Mouse (Mus musculus): ENCODE data around the gene Fancd2os. TPM values are rescaled to one million over a fixed set of nuclear protein-coding genes. Genes with fewer than 3 reads are reported as not detected.

The Fancd2os gene
- total RNA-seq, 2 experiments from 2014 or later: not detected

DNA sequence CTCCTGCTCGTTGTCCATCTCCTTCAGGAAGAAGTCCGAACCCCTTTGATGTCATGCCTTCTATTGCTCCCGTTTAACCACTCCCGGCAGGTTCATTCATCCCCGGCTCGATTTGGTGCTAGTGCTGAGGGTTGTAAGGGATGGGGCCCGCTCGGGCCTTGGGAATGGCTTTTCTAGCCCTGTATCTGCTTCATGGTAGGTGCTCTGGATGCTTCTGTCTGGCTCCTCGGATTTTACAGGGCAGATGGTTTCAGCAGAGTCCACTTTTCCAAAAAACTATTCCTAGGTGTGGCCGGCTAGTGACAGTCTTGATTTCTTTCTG, 4.7 kb upstream of the Fancd2os start:
- no peak for DNase-seq

GRCm38 (mm10) chr6:113604432-113605223, 4.1 kb upstream of the Fancd2os start, which contains the start of gene Brk1:
TSS of gene Brk1 (plus strand) at chr6:113604772.
- DNase-seq: peak; percentile 90

GRCm38 (mm10) chr6:113603993-113604392, 3.5 kb upstream of the Fancd2os start:
- DNase-seq: no peak

DNA sequence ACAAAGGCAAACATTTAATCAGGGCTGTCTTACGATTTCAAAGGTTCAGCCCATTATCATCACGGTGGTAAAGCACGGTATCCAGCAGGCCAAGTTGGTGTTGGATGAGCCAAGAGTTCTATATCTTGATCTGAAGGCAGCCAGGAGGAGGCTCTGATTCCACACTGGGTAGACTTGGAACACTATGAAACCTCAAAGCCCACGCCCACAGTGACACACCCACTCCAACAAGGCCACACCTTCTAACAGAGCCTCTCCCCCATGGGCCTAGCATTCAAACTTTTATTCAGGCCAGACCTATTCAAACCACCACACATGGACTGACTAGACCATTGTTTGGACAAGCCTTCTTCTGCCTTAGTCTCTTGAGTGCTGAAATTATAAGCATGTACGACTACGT, 2.3 kb upstream of the Fancd2os start:
- no peak for DNase-seq

GRCm38 (mm10) chr6:113599833-113600232, 682 bp downstream of the Fancd2os start:
- peak; percentile 82 for DNase-seq

- DNase-seq: no peak
These were observed 2.6 kb downstream of the Fancd2os start for GRCm38 (mm10) chr6:113597945-113598344.

DNA sequence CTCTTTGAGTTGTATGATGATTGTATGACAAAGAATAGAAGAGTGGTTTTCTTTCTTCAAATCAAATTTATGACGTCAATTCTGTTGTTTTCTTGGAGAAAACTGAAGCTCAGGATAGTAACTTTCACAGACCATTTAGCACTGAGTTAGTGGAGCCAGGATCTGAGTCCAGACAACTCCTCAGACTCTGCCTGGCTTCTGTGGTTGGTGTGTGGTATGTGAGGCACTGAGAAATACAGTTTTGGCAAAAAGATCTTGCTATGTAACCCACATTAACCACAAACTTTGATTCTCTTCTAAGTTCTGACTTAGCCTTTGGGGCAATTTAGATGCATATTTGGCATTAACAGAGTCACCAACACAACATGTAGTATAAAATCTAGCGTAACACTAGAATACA, 7.9 kb downstream of the Fancd2os start:
- DNase-seq: no peak

GRCm38 (mm10) chr6:113586466-113587183, 13.9 kb downstream of the Fancd2os start:
- DNase-seq: peak; percentile 80

GRCm38 (mm10) chr6:113585065-113585464, 15.4 kb downstream of the Fancd2os start:
- DNase-seq: no peak

DNA sequence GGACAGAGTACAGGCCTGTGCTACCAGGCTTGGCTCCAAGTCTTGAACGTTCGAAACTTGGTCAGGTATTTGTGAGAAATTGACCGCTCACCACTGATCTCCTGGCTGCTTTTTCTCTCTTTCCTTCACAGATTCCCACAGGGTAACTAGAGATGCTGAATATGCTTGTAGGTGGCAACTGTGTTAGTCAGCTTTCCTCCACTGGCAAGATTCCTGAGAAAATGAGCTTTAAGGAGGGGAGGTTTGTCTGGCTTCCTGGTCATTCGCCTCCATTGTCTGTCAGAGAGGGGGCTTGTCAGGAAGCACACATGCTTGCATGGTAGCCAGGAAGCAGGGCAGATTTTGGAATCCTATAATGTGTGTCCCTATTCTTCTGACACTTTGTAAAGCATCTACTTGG, 17.5 kb downstream of the Fancd2os start:
- no peak for DNase-seq

GRCm38 (mm10) chr6:113579306-113579705, 21.2 kb downstream of the Fancd2os start:
- no peak for DNase-seq

DNA sequence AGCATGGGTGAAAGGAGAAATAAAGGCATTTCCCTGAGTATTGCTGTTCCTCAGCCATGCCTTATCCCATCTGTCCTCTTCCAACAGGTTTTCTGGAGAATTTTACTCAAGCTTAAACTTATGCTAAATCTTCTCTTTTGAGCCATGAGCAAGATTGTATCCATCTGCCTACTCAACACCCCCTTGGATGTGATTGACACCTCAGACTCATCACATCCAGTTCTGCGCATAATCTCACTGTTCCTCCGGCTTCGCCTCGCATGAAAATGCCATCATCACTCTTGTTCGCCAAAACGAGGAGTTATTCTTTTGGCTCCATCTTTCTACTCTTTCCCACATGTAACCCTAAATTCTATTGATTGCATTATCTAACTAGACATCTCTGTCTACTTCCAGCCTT, 24.5 kb downstream of the Fancd2os start:
- DNase-seq: no peak

GRCm38 (mm10) chr6:113564557-113564956, 36.0 kb downstream of the Fancd2os start:
- no peak for DNase-seq

DNA sequence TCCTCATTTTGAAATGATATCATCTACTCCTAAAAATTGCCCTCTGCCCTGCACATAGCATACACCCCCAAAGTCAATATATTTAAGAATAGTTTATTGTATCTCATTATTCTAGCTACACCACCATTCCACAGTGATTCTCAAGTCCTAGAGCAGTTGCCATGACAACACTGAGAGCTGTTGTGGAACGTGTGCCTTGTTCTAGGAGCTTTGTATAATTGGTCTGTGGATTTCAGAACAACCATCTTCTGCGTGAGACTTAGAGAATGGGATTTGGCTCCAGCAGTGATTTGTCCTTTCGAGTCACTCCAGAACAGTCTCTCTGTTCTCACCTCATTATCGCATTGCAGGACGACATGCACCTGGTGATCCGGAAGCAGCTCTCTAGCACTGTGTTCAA, 40.8 kb downstream of the Fancd2os start:
- no peak for DNase-seq

Other genes starting within 250 kb of the Fancd2os start
- gene Tada3, start 222.8 kb downstream of the Fancd2os start, total RNA-seq (2021): 10 to 100 TPM; 30.5 to 37.1 TPM
- 100 to 1,000 TPM; 181 to 183 TPM for gene Arpc4, start 222.6 kb downstream of the Fancd2os start, total RNA-seq (2021)
- gene Ttll3, start 211.5 kb downstream of the Fancd2os start, total RNA-seq (2021): 1 to 10 TPM; 1.8 to 4.3 TPM
- 10 to 100 TPM; 16.4 to 24.4 TPM for gene Rpusd3, start 181.4 kb downstream of the Fancd2os start, total RNA-seq (2021)
- 100 to 1,000 TPM; 397 to 418 TPM for gene Cidec, start 165.0 kb downstream of the Fancd2os start, total RNA-seq (2021)
- gene Jagn1, start 158.1 kb downstream of the Fancd2os start, total RNA-seq (2021): 10 to 100 TPM; 47.6 to 48.4 TPM
- 1 to 10 TPM; 1.1 to 1.5 TPM for gene Il17re, start 142.2 kb downstream of the Fancd2os start, total RNA-seq (2021)
- 10 to 100 TPM; 22.6 to 25.0 TPM for gene Il17rc, start 129.3 kb downstream of the Fancd2os start, total RNA-seq (2021)
- gene Creld1, start 117.4 kb downstream of the Fancd2os start, total RNA-seq (2021): 10 to 100 TPM; 35.8 to 43.1 TPM
- gene Prrt3, start 98.8 kb downstream of the Fancd2os start, total RNA-seq (2021): under 1 TPM; 0.30 to 0.55 TPM
- 10 to 100 TPM; 76.9 to 81.2 TPM for gene Emc3, start 69.1 kb downstream of the Fancd2os start, total RNA-seq (2021)
- 1 to 10 TPM; 5.0 to 7.0 TPM for gene Fancd2, start 69.0 kb downstream of the Fancd2os start, total RNA-seq (2021)
- 100 to 1,000 TPM; 139 to 159 TPM for gene Brk1, start 4.1 kb upstream of the Fancd2os start, total RNA-seq (2021)
- 10 to 100 TPM; 24.7 to 26.3 TPM for gene Vhl, start 23.2 kb upstream of the Fancd2os start, total RNA-seq (2021)
- 10 to 100 TPM; 15.8 to 23.3 TPM for gene Irak2, start 37.8 kb upstream of the Fancd2os start, total RNA-seq (2021)
- 10 to 100 TPM; 53.5 to 58.7 TPM for gene Tatdn2, start 96.3 kb upstream of the Fancd2os start, total RNA-seq (2021)
- gene Ghrl, start 119.2 kb upstream of the Fancd2os start, total RNA-seq (2021): not detected
- 100 to 1,000 TPM; 103 to 113 TPM for gene Sec13, start 140.0 kb upstream of the Fancd2os start, total RNA-seq (2021)

Data from adrenal gland, postnatal 10 days (tissue).